Mouse (Mus musculus): ENCODE data around the gene Snx1. TPM values are rescaled to one million over a fixed set of nuclear protein-coding genes. Genes with fewer than 3 reads are reported as not detected.

The Snx1 gene
- 10 to 100 TPM; 86.0 to 93.0 TPM for total RNA-seq (2023)

GRCm38 (mm10) chr9:66126456-66127192 is at the start of gene Snx1, which contains the start of gene Ciao2a:
Gene Snx1 (minus strand): TSS chr9:66126587.
Gene Ciao2a (plus strand): TSS chr9:66126611.

GRCm38 (mm10) chr9:66157958-66158830 is 31.8 kb upstream of the Snx1 start, which contains the start of gene Dapk2:
Gene Dapk2 (plus strand): TSS chr9:66158223.

GRCm38 (mm10) chr9:66069583-66069982 is 56.8 kb downstream of the Snx1 start, which contains the start of gene Snx22:
Gene Snx22 (minus strand): TSS chr9:66069719.

GRCm38 (mm10) chr9:66059583-66060307 is 66.6 kb downstream of the Snx1 start, which contains the start of gene Ppib:
Gene Ppib (plus strand): TSS chr9:66060222.

Other genes starting within 250 kb of the Snx1 start
- 10 to 100 TPM; 90.7 to 97.8 TPM for gene Pclaf, start 236.3 kb downstream of the Snx1 start, total RNA-seq (2023)
- 10 to 100 TPM; 26.1 to 27.1 TPM for gene Trip4, start 217.8 kb downstream of the Snx1 start, total RNA-seq (2023)
- gene Csnk1g1, start 217.7 kb downstream of the Snx1 start, total RNA-seq (2023) = 10 to 100 TPM; 36.8 to 41.6 TPM
- gene Ppib, start 66.4 kb downstream of the Snx1 start, total RNA-seq (2023) = 100 to 1,000 TPM; 198 to 217 TPM
- gene Snx22, start 56.9 kb downstream of the Snx1 start, total RNA-seq (2023) = 1 to 10 TPM in 1 of 2 experiments, under 1 TPM in 1; 0.73 to 2.0 TPM
- gene Ciao2a, start within 50 bp of the Snx1 start, total RNA-seq (2023) = 10 to 100 TPM; 77.8 to 84.6 TPM
- gene Dapk2, start 31.6 kb upstream of the Snx1 start, total RNA-seq (2023) = 10 to 100 TPM; 14.3 to 16.2 TPM
- gene Herc1, start 223.9 kb upstream of the Snx1 start, total RNA-seq (2023) = 10 to 100 TPM; 74.1 to 86.4 TPM

All from neutrophil, adult 83 days (primary cell).